Mouse (Mus musculus) liver, embryonic 12.5 days (tissue): ENCODE measurements around the gene Naa38. TPM values are rescaled to one million over a fixed set of nuclear protein-coding genes. Genes with fewer than 3 reads are reported as not detected.
"Not testable (repeated sequence)": the region's sequence is repeated elsewhere in the genome, so short reads cannot be mapped to it uniquely, and the experiment has no call there.

ENCODE experiments used
- ATAC-seq: fragments of 200-750 bp; cut with Nextera tagmentation; 2 replicates; pipeline ENCODE4 v1.8.0; 2017; ENCODE audit warnings: moderate number of reproducible peaks, mild to moderate bottlenecking, moderate library complexity
- H3K27ac ChIP-seq: fragments of 300-500 bp; sonication (generic); 2 replicates; pipeline ENCODE4 v1.5.1; 2016; ENCODE audit warnings: mild to moderate bottlenecking
- H3K27me3 ChIP-seq: fragments of 300-500 bp; sonication (generic); replicated peaks from 2 replicates; pipeline ENCODE4 v1.6.1; 2016; ENCODE audit warnings: mild to moderate bottlenecking, moderate library complexity
- H3K36me3 ChIP-seq: fragments of 300-500 bp; sonication (generic); 2 replicates; pipeline ENCODE4 v1.6.1; 2016; ENCODE audit warnings: mild to moderate bottlenecking, moderate library complexity
- H3K4me1 ChIP-seq: fragments of 300-500 bp; sonication (generic); 2 replicates; pipeline ENCODE4 v1.6.1; 2016
- H3K4me2 ChIP-seq: fragments of 300-500 bp; sonication (generic); 2 replicates; pipeline ENCODE4 v1.6.1; 2016; ENCODE audit warnings: mild to moderate bottlenecking, moderate library complexity
- H3K4me3 ChIP-seq: fragments of 300-500 bp; sonication (generic); 2 replicates; pipeline ENCODE4 v1.5.1; 2016; ENCODE audit warnings: mild to moderate bottlenecking, moderate library complexity
- H3K9ac ChIP-seq: fragments of 300-500 bp; sonication (generic); 2 replicates; pipeline ENCODE4 v1.6.1; 2016; ENCODE audit warnings: mild to moderate bottlenecking, moderate library complexity
- H3K9me3 ChIP-seq: fragments of 300-500 bp; sonication (generic); replicated peaks from 2 replicates; pipeline ENCODE4 v1.6.1; 2016; ENCODE audit warnings: mild to moderate bottlenecking, moderate library complexity
- WGBS: fragments of 180-500 bp; shearing (Covaris S2); methylation state at CpG from one replicate; pipeline ENCODE4 v1.1.7; 2016; ENCODE audit not compliant: insufficient replicate concordance; 5-methylcytosine and 5-hydroxymethylcytosine counted together
- polyA plus RNA-seq: library from polyadenylated mRNA; unstranded; fragments of >200 nt; fragmentation: Nextera tagmentation; extraction: Ambion mirVana; gene quantifications from 2 replicates; pipeline ENCODE4 v1.2.1, GENCODE M21; 2016

The Naa38 gene
- polyA plus RNA-seq, 1 experiment from 2014 or later, result 119 TPM

- Histone ChIP-seq H3K9me3 (no peaks in the 10 kb centered on the region), H3K4me1 (peaks cover 47% of the 10 kb centered on the region), H3K27ac (peak overlapping the region; percentile 45; the same call in 1 of the 2 replicates), H3K36me3 (no peaks in the 10 kb centered on the region), H3K4me2 (no peak overlapping the region), H3K4me3 (no peak overlapping the region), H3K9ac (no peak overlapping the region), H3K27me3 (no peaks in the 10 kb centered on the region)
- 59% methylated on average over 3 of the region's 3 CpGs for WGBS
- no peak for ATAC-seq
Observed at GRCm38 (mm10) chr11:69377766-69378165, 17.5 kb upstream of the Naa38 start.

- no peaks in the 10 kb centered on the region for H3K36me3 ChIP-seq
- H3K4me2 ChIP-seq, result no peak overlapping the region
- H3K27ac ChIP-seq, result peak overlapping the region; percentile 32; the same call in 1 of the 2 replicates
- peak overlapping the region; percentile 10; the same call in 1 of the 2 replicates for H3K9ac ChIP-seq
- WGBS, result 43% methylated on average over 3 of the region's 3 CpGs
- no peak for ATAC-seq
- no peak overlapping the region for H3K4me3 ChIP-seq
- H3K27me3 ChIP-seq, result no peaks in the 10 kb centered on the region
- H3K4me1 ChIP-seq, result peaks cover 29% of the 10 kb centered on the region
- no peaks in the 10 kb centered on the region for H3K9me3 ChIP-seq
Observed at GRCm38 (mm10) chr11:69379600-69379999, 15.7 kb upstream of the Naa38 start.

- WGBS, result 73% methylated on average over 6 of the region's 6 CpGs
- no peak overlapping the region for H3K4me3 ChIP-seq
- no peak for ATAC-seq
- no peak overlapping the region for H3K9ac ChIP-seq
- no peaks in the 10 kb centered on the region for H3K9me3 ChIP-seq
- no peaks in the 10 kb centered on the region for H3K27me3 ChIP-seq
- H3K27ac ChIP-seq, result no peak overlapping the region
- no peaks in the 10 kb centered on the region for H3K36me3 ChIP-seq
- H3K4me1 ChIP-seq, result peaks cover 20% of the 10 kb centered on the region
- H3K4me2 ChIP-seq, result no peak overlapping the region
Observed at GRCm38 (mm10) chr11:69381356-69381755, 13.9 kb upstream of the Naa38 start.

- no peak overlapping the region for H3K9ac ChIP-seq
- 77% methylated on average over 10 of the region's 10 CpGs for WGBS
- no peak overlapping the region for H3K27ac ChIP-seq
- H3K4me1 ChIP-seq, result peaks cover 10% of the 10 kb centered on the region; the same call in 1 of the 2 replicates
- H3K27me3 ChIP-seq, result no peaks in the 10 kb centered on the region
- H3K4me2 ChIP-seq, result no peak overlapping the region
- no peaks in the 10 kb centered on the region for H3K9me3 ChIP-seq
- H3K36me3 ChIP-seq, result no peaks in the 10 kb centered on the region
- ATAC-seq, result no peak
- H3K4me3 ChIP-seq, result no peak overlapping the region
Observed at GRCm38 (mm10) chr11:69382478-69383105, 12.7 kb upstream of the Naa38 start.

- H3K9me3 ChIP-seq, result no peaks in the 10 kb centered on the region
- H3K4me1 ChIP-seq, result peaks cover 5% of the 10 kb centered on the region
- no peak overlapping the region for H3K4me3 ChIP-seq
- no peaks in the 10 kb centered on the region for H3K27me3 ChIP-seq
- H3K4me2 ChIP-seq, result no peak overlapping the region
- H3K36me3 ChIP-seq, result no peaks in the 10 kb centered on the region
- no peak for ATAC-seq
- no peak overlapping the region for H3K27ac ChIP-seq
- H3K9ac ChIP-seq, result no peak overlapping the region
- 67% methylated on average over 6 of the region's 6 CpGs for WGBS
Observed at GRCm38 (mm10) chr11:69384979-69385378, 10.3 kb upstream of the Naa38 start.

GRCm38 (mm10) chr11:69386758-69387157 lies 8.5 kb upstream of the Naa38 start:
- Histone ChIP-seq H3K4me1 (peaks cover 7% of the 10 kb centered on the region), H3K36me3 (no peaks in the 10 kb centered on the region), H3K4me2 (no peak overlapping the region), H3K27ac (no peak overlapping the region), H3K27me3 (no peaks in the 10 kb centered on the region), H3K9me3 (no peaks in the 10 kb centered on the region), H3K9ac (no peak overlapping the region), H3K4me3 (no peak overlapping the region)
- WGBS, result 67% methylated on average over 7 of the region's 7 CpGs
- no peak for ATAC-seq

GRCm38 (mm10) chr11:69388680-69389079 lies 6.6 kb upstream of the Naa38 start:
- Histone ChIP-seq H3K27ac (no peak overlapping the region), H3K36me3 (peaks cover 9% of the 10 kb centered on the region), H3K27me3 (no peaks in the 10 kb centered on the region), H3K9me3 (no peaks in the 10 kb centered on the region), H3K4me1 (peaks cover 7% of the 10 kb centered on the region), H3K4me3 (no peak overlapping the region), H3K4me2 (no peak overlapping the region), H3K9ac (no peak overlapping the region)
- ATAC-seq, result no peak
- WGBS, result 91% methylated on average over 4 of the region's 4 CpGs

- whole genome bisulfite sequencing, result 64% methylated on average over 14 of the region's 14 CpGs
- H3K4me2 ChIP-seq, result no peak overlapping the region
- no peak overlapping the region for H3K4me3 ChIP-seq
- peaks cover 9% of the 10 kb centered on the region for H3K36me3 ChIP-seq
- H3K27me3 ChIP-seq, result no peaks in the 10 kb centered on the region
- H3K9me3 ChIP-seq, result no peaks in the 10 kb centered on the region
- H3K4me1 ChIP-seq, result peaks cover 13% of the 10 kb centered on the region
- H3K27ac ChIP-seq, result no peak overlapping the region
- no peak overlapping the region for H3K9ac ChIP-seq
- ATAC-seq, result no peak
Observed at GRCm38 (mm10) chr11:69389531-69390399, 5.5 kb upstream of the Naa38 start.

GRCm38 (mm10) chr11:69390400-69391034 lies 4.8 kb upstream of the Naa38 start:
- no peak for ATAC-seq
- 40% methylated on average over 10 of the region's 10 CpGs for WGBS
- H3K36me3 ChIP-seq, result peaks cover 9% of the 10 kb centered on the region

GRCm38 (mm10) chr11:69394591-69395167 lies 608 bp upstream of the Naa38 start:
- not testable (repeated sequence) for ATAC-seq

More at GRCm38 (mm10) chr11:69390400-69391034, 4.8 kb upstream of the Naa38 start:
- no peaks in the 10 kb centered on the region for H3K27me3 ChIP-seq
- no peak overlapping the region for H3K27ac ChIP-seq
- H3K4me3 ChIP-seq, result no peak overlapping the region
- H3K9ac ChIP-seq, result no peak overlapping the region
- H3K9me3 ChIP-seq, result no peaks in the 10 kb centered on the region
- peaks cover 13% of the 10 kb centered on the region for H3K4me1 ChIP-seq
- H3K4me2 ChIP-seq, result no peak overlapping the region

GRCm38 (mm10) chr11:69395634-69396373 lies 517 bp downstream of the Naa38 start:
- Histone ChIP-seq H3K4me2 (peak overlapping the region; percentile 94), H3K36me3 (peaks cover 25% of the 10 kb centered on the region), H3K9me3 (no peaks in the 10 kb centered on the region), H3K27me3 (peaks cover 8% of the 10 kb centered on the region; the same call in 1 of the 2 replicates), H3K27ac (peak overlapping the region; percentile 95), H3K4me3 (peak overlapping the region; percentile 79), H3K4me1 (peaks cover 45% of the 10 kb centered on the region), H3K9ac (peak overlapping the region; percentile 91)
- ATAC-seq, result peak; percentile 86
- WGBS, result 1% methylated on average over 48 of the region's 48 CpGs

More at GRCm38 (mm10) chr11:69394591-69395167, 608 bp upstream of the Naa38 start:
- H3K27me3 ChIP-seq, H3K9me3 ChIP-seq: not testable (repeated sequence)
- Histone ChIP-seq H3K9ac (peak overlapping the region; percentile 91), H3K36me3 (peaks cover 14% of the 10 kb centered on the region), H3K4me2 (peak overlapping the region; percentile 94), H3K4me3 (peak overlapping the region; percentile 79), H3K4me1 (peaks cover 44% of the 10 kb centered on the region), H3K27ac (peak overlapping the region; percentile 95)
- 1% methylated on average over 31 of the region's 31 CpGs for WGBS
